Mouse (Mus musculus): ENCODE measurements around the gene Ncoa1. TPM values are rescaled to one million over a fixed set of nuclear protein-coding genes. Genes with fewer than 3 reads are reported as not detected.

The Ncoa1 gene
- total RNA-seq, 1 experiment = 13.3 TPM

DNA sequence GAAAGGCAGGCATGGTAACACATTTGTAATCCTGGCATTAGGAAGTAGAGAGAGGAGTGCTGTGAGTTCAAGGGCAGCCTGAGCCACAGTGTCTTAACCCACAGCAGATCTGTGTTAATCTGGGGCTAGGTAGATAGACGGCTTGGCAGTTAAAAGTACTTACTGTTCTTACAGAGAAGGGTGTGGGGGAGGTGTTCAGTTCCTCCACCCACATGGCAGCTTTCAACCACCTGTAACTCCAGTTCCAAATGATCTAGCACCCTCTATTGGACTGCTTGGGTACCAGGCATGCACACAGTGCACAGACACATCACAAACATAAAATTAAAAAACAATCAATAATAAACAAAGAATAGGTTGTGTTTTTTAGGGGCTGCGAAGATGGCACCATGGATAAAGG lies 84.4 kb downstream of the Ncoa1 start:
- Histone ChIP-seq H3K9ac (ENCODE audit: insufficient read depth, low read depth, low read length, poor library complexity, severe bottlenecking) (no peak overlapping the region), H3K9me3 (ENCODE audit: control insufficient read depth, insufficient read depth, low read depth, low read length) (no peaks in the 10 kb centered on the region), H3K4me3 (ENCODE audit: insufficient read depth in 1 of 2, low read depth in 1 of 2, low read length in 2 of 2, poor library complexity in 1 of 2, severe bottlenecking in 1 of 2) (no peak overlapping the region), H3K27ac (ENCODE audit: insufficient read depth, low read depth, low read length, poor library complexity, severe bottlenecking) (no peak overlapping the region), H3K4me1 (ENCODE audit: control insufficient read depth in 2 of 2, insufficient read depth in 2 of 2, low read length in 2 of 2, poor library complexity in 1 of 2) (peaks cover 10 to 18% of the 10 kb centered on the region in 2 experiments; a peak in 3 of 4 replicates), H3K36me3 (ENCODE audit: control insufficient read depth, insufficient read depth, low read length, poor library complexity, severe bottlenecking) (no peaks in the 10 kb centered on the region; the same call in 1 of the 2 replicates)
- no peak for TF ChIP-seq CHD2 (IDR thresholded peaks at IDR 0.05; ENCODE audit: low read depth, low read length)
- TF ChIP-seq MAFK (IDR thresholded peaks at IDR 0.05; ENCODE audit: insufficient read depth, low read depth, low read length) = 0 out of 2 replicates have a peak, but pooled peaks have one; percentile 27
- no peak for TF ChIP-seq ZNF384 (IDR thresholded peaks at IDR 0.05; ENCODE audit: low read depth, low read length)
- peak; percentile 47; the same call in 1 of the 2 replicates for TF ChIP-seq HCFC1 (IDR thresholded peaks at IDR 0.05; ENCODE audit: borderline replicate concordance, insufficient read depth, low read length)
- TF ChIP-seq ZC3H11A (IDR thresholded peaks at IDR 0.05; ENCODE audit: borderline replicate concordance, low read depth, low read length) = peak; percentile 76
- peak; percentile 54 for DNase-seq (ENCODE audit: low read depth, low spot score)
- in situ Hi-C loops (cut with MboI; ENCODE audit: low sequenced_read_pairs in 2 of 2, unreplicated experiment in 2 of 2) = no loop called here

DNA sequence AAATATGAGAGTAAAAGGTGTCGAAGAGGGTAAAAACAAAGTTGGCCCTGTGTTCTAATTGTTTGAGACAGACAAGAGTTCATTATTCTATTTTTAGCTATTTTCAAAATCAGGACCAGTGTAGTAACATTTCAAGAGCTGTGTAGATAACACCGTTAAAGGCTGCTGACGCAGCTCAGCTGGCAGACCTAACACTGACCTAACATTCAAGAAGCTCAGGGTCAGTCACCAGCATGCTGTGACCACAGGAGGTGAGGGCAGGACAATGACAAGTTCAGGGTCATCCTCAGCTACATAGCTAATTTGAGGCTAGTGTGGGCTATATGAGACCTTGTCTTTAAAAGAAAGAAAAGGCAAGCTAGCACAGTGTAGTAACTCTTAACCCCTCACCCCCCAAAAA lies 84.9 kb downstream of the Ncoa1 start:
- Histone ChIP-seq H3K9me3 (ENCODE audit: control insufficient read depth, insufficient read depth, low read depth, low read length) (no peaks in the 10 kb centered on the region), H3K36me3 (ENCODE audit: control insufficient read depth, insufficient read depth, low read length, poor library complexity, severe bottlenecking) (no peaks in the 10 kb centered on the region; the same call in 1 of the 2 replicates), H3K4me3 (ENCODE audit: insufficient read depth in 1 of 2, low read depth in 1 of 2, low read length in 2 of 2, poor library complexity in 1 of 2, severe bottlenecking in 1 of 2) (no peak overlapping the region), H3K4me1 (ENCODE audit: control insufficient read depth in 2 of 2, insufficient read depth in 2 of 2, low read length in 2 of 2, poor library complexity in 1 of 2) (peaks cover 10 to 18% of the 10 kb centered on the region in 2 experiments; a peak in 3 of 4 replicates), H3K9ac (ENCODE audit: insufficient read depth, low read depth, low read length, poor library complexity, severe bottlenecking) (no peak overlapping the region), H3K27ac (ENCODE audit: insufficient read depth, low read depth, low read length, poor library complexity, severe bottlenecking) (no peak overlapping the region)
- in situ Hi-C loops (cut with MboI; ENCODE audit: low sequenced_read_pairs in 2 of 2, unreplicated experiment in 2 of 2) = no loop called here
- no peak for DNase-seq (ENCODE audit: low read depth, low spot score)
- TF ChIP-seq ZC3H11A (IDR thresholded peaks at IDR 0.05; ENCODE audit: borderline replicate concordance, low read depth, low read length) = no peak
- no peak for TF ChIP-seq CHD2 (IDR thresholded peaks at IDR 0.05; ENCODE audit: low read depth, low read length)
- TF ChIP-seq MAFK (IDR thresholded peaks at IDR 0.05; ENCODE audit: insufficient read depth, low read depth, low read length) = no peak
- TF ChIP-seq HCFC1 (IDR thresholded peaks at IDR 0.05; ENCODE audit: borderline replicate concordance, insufficient read depth, low read length) = no peak
- no peak for TF ChIP-seq ZNF384 (IDR thresholded peaks at IDR 0.05; ENCODE audit: low read depth, low read length)

DNA sequence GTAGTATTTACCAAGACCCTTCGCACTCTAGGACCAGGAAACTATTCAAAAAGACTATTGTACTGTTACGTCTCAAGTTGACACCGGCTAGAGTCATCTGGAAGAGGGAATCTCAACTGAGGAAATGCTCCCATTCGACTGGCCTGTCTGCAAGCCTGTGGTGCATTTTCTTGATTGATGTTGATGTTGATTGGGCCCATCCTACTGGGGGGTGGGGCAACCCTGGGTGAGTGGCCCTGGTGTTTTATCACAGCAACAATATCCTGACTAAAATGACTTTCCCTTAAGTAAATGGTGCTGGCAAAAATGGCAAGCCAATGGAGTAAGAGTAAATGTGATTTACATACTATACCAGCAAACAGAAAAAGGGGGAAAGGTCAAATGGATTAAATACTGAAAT lies 85.7 kb downstream of the Ncoa1 start:
- H3K4me3 ChIP-seq (ENCODE audit: insufficient read depth in 1 of 2, low read depth in 1 of 2, low read length in 2 of 2, poor library complexity in 1 of 2, severe bottlenecking in 1 of 2) = no peak overlapping the region
- no peak overlapping the region for H3K9ac ChIP-seq (ENCODE audit: insufficient read depth, low read depth, low read length, poor library complexity, severe bottlenecking)
- TF ChIP-seq ZNF384 (IDR thresholded peaks at IDR 0.05; ENCODE audit: low read depth, low read length) (no peak), CHD2 (IDR thresholded peaks at IDR 0.05; ENCODE audit: low read depth, low read length) (no peak), ZC3H11A (IDR thresholded peaks at IDR 0.05; ENCODE audit: borderline replicate concordance, low read depth, low read length) (no peak), HCFC1 (IDR thresholded peaks at IDR 0.05; ENCODE audit: borderline replicate concordance, insufficient read depth, low read length) (no peak), MAFK (IDR thresholded peaks at IDR 0.05; ENCODE audit: insufficient read depth, low read depth, low read length) (no peak)
- peaks cover 12 to 18% of the 10 kb centered on the region in 2 experiments; a peak in 3 of 4 replicates for H3K4me1 ChIP-seq (ENCODE audit: control insufficient read depth in 2 of 2, insufficient read depth in 2 of 2, low read length in 2 of 2, poor library complexity in 1 of 2)
- DNase-seq (ENCODE audit: low read depth, low spot score) = no peak
- no peak overlapping the region; the same call in 1 of the 2 replicates for H3K27ac ChIP-seq (ENCODE audit: insufficient read depth, low read depth, low read length, poor library complexity, severe bottlenecking)
- H3K36me3 ChIP-seq (ENCODE audit: control insufficient read depth, insufficient read depth, low read length, poor library complexity, severe bottlenecking) = no peaks in the 10 kb centered on the region; the same call in 1 of the 2 replicates
- no peaks in the 10 kb centered on the region for H3K9me3 ChIP-seq (ENCODE audit: control insufficient read depth, insufficient read depth, low read depth, low read length)
- in situ Hi-C loops (cut with MboI; ENCODE audit: low sequenced_read_pairs in 2 of 2, unreplicated experiment in 2 of 2) = no loop called here

DNA sequence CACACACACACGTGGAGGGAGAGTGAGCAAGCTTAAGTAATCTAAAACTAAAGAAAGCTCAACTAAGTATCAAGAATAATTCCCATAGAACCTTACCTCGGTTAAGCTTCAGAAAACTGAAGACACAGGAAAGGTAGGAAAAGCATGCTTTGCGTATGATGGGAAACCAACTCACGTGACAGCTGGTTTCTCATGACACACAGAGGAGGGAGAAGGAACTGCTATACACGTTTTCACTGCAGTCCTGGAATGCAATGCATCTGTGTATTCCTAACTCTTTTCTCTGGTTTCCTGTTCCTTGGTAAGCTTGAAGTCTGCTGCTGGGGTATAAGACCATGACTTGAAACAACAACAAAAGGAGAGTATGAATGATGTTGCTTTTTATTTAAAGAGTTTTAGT lies 86.3 kb downstream of the Ncoa1 start:
- Histone ChIP-seq H3K36me3 (ENCODE audit: control insufficient read depth, insufficient read depth, low read length, poor library complexity, severe bottlenecking) (no peaks in the 10 kb centered on the region; the same call in 1 of the 2 replicates), H3K4me3 (ENCODE audit: insufficient read depth in 1 of 2, low read depth in 1 of 2, low read length in 2 of 2, poor library complexity in 1 of 2, severe bottlenecking in 1 of 2) (no peak overlapping the region), H3K9ac (ENCODE audit: insufficient read depth, low read depth, low read length, poor library complexity, severe bottlenecking) (no peak overlapping the region), H3K9me3 (ENCODE audit: control insufficient read depth, insufficient read depth, low read depth, low read length) (no peaks in the 10 kb centered on the region), H3K4me1 (ENCODE audit: control insufficient read depth in 2 of 2, insufficient read depth in 2 of 2, low read length in 2 of 2, poor library complexity in 1 of 2) (peaks cover 12 to 14% of the 10 kb centered on the region in 2 experiments; a peak in 3 of 4 replicates), H3K27ac (ENCODE audit: insufficient read depth, low read depth, low read length, poor library complexity, severe bottlenecking) (no peak overlapping the region)
- no peak for TF ChIP-seq HCFC1 (IDR thresholded peaks at IDR 0.05; ENCODE audit: borderline replicate concordance, insufficient read depth, low read length)
- TF ChIP-seq MAFK (IDR thresholded peaks at IDR 0.05; ENCODE audit: insufficient read depth, low read depth, low read length) = no peak
- TF ChIP-seq ZC3H11A (IDR thresholded peaks at IDR 0.05; ENCODE audit: borderline replicate concordance, low read depth, low read length) = no peak
- no peak for TF ChIP-seq ZNF384 (IDR thresholded peaks at IDR 0.05; ENCODE audit: low read depth, low read length)
- no peak for TF ChIP-seq CHD2 (IDR thresholded peaks at IDR 0.05; ENCODE audit: low read depth, low read length)
- in situ Hi-C loops (cut with MboI; ENCODE audit: low sequenced_read_pairs in 2 of 2, unreplicated experiment in 2 of 2) = no loop called here
- no peak for DNase-seq (ENCODE audit: low read depth, low spot score)
